Mouse (Mus musculus): ENCODE measurements around the gene Wfdc2.

The Wfdc2 gene

GRCm38 (mm10) chr2:164562391-164563188 lies at the start of gene Wfdc2:
Gene Wfdc2 (plus strand): TSS chr2:164562413.
- no peak for DNase-seq

GRCm38 (mm10) chr2:164513389-164513788 lies 48.8 kb upstream of the Wfdc2 start:
- DNase-seq = peak; percentile 99

GRCm38 (mm10) chr2:164514916-164515315 lies 47.3 kb upstream of the Wfdc2 start:
- DNase-seq = no peak

- DNase-seq = no peak
Measured at GRCm38 (mm10) chr2:164515897-164516296, 46.3 kb upstream of the Wfdc2 start.

GRCm38 (mm10) chr2:164516592-164516991 lies 45.6 kb upstream of the Wfdc2 start:
- DNase-seq = no peak

- peak; percentile 96 for DNase-seq
Measured at GRCm38 (mm10) chr2:164517485-164518221, 44.6 kb upstream of the Wfdc2 start.

GRCm38 (mm10) chr2:164518266-164519170 lies 43.7 kb upstream of the Wfdc2 start:
- DNase-seq = no peak

- DNase-seq = no peak
Measured at GRCm38 (mm10) chr2:164519171-164519526, 43.1 kb upstream of the Wfdc2 start.

GRCm38 (mm10) chr2:164520782-164521181 lies 41.4 kb upstream of the Wfdc2 start:
- no peak for DNase-seq

GRCm38 (mm10) chr2:164521841-164522240 lies 40.4 kb upstream of the Wfdc2 start:
- DNase-seq = no peak

GRCm38 (mm10) chr2:164522280-164522679 lies 39.9 kb upstream of the Wfdc2 start:
- no peak for DNase-seq

GRCm38 (mm10) chr2:164523301-164523773 lies 38.9 kb upstream of the Wfdc2 start:
- no peak for DNase-seq

- DNase-seq = no peak
Measured at GRCm38 (mm10) chr2:164528557-164528956, 33.7 kb upstream of the Wfdc2 start.

- no peak for DNase-seq
Measured at GRCm38 (mm10) chr2:164531169-164531568, 31.0 kb upstream of the Wfdc2 start.

- no peak for DNase-seq
Measured at GRCm38 (mm10) chr2:164534315-164534714, 27.9 kb upstream of the Wfdc2 start.

GRCm38 (mm10) chr2:164537003-164537402 lies 25.2 kb upstream of the Wfdc2 start:
- no peak for DNase-seq

- peak; percentile 90 for DNase-seq
Measured at GRCm38 (mm10) chr2:164540652-164541427, 21.4 kb upstream of the Wfdc2 start.

GRCm38 (mm10) chr2:164542132-164542531 lies 20.1 kb upstream of the Wfdc2 start:
- no peak for DNase-seq

- DNase-seq = no peak
Measured at GRCm38 (mm10) chr2:164542598-164542997, 19.6 kb upstream of the Wfdc2 start.

GRCm38 (mm10) chr2:164543745-164544144 lies 18.5 kb upstream of the Wfdc2 start:
- DNase-seq = no peak

GRCm38 (mm10) chr2:164544454-164545097 lies 17.6 kb upstream of the Wfdc2 start:
- DNase-seq = no peak

GRCm38 (mm10) chr2:164549338-164549737 lies 12.9 kb upstream of the Wfdc2 start:
- DNase-seq = no peak
